Mouse (Mus musculus): ENCODE results near the gene Srsf1. TPM values are rescaled to one million over a fixed set of nuclear protein-coding genes. Genes with fewer than 3 reads are reported as not detected.

The Srsf1 gene
- polyA plus RNA-seq, 1 experiment = 142 TPM

DNA sequence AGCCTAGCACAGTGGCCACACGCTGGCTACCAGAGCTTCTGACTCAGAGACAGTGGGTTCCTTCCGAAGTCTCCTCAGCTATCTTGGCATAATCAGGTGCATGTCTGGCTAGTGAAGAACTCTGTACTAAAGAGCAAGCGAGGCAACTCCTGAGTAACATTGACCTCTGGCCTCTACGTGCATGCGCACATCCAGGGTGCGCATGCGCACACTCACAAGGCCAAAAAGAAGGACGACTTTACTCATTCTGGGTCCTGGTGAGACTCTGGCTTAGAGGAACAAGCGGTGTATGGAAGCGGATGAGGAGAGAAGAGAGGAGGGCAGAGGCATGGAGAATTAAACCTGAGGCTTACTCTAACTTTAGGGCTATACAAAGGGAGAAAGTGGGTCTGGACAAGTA, 33.5 kb upstream of the Srsf1 start:
- TF ChIP-seq CTCF (IDR thresholded peaks at IDR 0.05; ENCODE audit: low read depth, low read length) (no peak), POLR2A (IDR thresholded peaks at IDR 0.05; ENCODE audit: borderline replicate concordance, low read depth, low read length) (no peak)
- Histone ChIP-seq H3K4me3 (ENCODE audit: insufficient read depth, low read length) (no peak overlapping the region), H3K27ac (ENCODE audit: insufficient read depth, low read depth, low read length) (no peak overlapping the region), H3K4me1 (ENCODE audit: control insufficient read depth, insufficient read depth, low read length) (peaks cover 9% of the 10 kb centered on the region)

DNA sequence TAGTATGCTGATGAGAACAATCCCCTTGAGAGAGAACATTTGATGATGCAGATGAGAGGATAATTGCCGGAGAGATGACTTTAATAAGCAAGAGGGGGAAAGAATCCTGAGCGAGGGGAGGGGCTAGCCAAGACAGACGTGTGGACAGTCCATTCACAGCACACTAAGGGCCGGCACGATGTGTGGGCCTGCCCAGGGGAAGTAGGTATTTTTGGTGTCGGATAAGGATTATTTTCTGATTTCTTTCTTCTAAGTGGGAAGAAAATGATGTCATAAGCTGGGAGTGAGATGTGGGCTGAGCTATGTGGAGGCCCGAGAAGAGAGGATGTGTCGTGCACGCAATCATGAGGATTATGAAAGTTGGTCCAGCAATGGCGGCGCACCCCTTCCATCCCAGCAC, 32.0 kb upstream of the Srsf1 start:
- Histone ChIP-seq H3K27ac (ENCODE audit: insufficient read depth, low read depth, low read length) (no peak overlapping the region), H3K4me3 (ENCODE audit: insufficient read depth, low read length) (no peak overlapping the region), H3K4me1 (ENCODE audit: control insufficient read depth, insufficient read depth, low read length) (peaks cover 5% of the 10 kb centered on the region; the same call in 1 of the 2 replicates)
- TF ChIP-seq CTCF (IDR thresholded peaks at IDR 0.05; ENCODE audit: low read depth, low read length) (no peak), POLR2A (IDR thresholded peaks at IDR 0.05; ENCODE audit: borderline replicate concordance, low read depth, low read length) (no peak)

DNA sequence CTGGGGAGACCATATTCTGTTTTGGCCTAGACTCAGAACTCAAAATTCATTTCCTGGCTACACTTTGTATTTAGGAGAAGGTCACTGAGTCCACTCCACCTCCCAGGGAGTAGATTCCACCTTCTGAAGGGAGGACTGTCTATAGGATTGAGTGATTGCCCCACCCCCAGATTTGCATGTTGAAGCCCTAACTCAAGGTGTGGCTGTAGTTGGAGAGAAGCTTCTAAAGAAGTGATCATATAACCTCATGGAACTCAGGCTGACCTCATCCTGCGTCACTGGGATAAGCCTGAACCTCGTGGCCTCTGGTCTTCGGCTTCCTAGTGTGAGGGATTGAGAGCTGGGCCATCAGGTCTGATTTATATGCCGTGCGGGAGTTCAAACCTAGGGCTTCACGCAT, 31.4 kb upstream of the Srsf1 start:
- Histone ChIP-seq H3K27ac (ENCODE audit: insufficient read depth, low read depth, low read length) (no peak overlapping the region), H3K4me3 (ENCODE audit: insufficient read depth, low read length) (no peak overlapping the region), H3K4me1 (ENCODE audit: control insufficient read depth, insufficient read depth, low read length) (peaks cover 5% of the 10 kb centered on the region; the same call in 1 of the 2 replicates)
- TF ChIP-seq POLR2A (IDR thresholded peaks at IDR 0.05; ENCODE audit: borderline replicate concordance, low read depth, low read length) (no peak), CTCF (IDR thresholded peaks at IDR 0.05; ENCODE audit: low read depth, low read length) (no peak)

DNA sequence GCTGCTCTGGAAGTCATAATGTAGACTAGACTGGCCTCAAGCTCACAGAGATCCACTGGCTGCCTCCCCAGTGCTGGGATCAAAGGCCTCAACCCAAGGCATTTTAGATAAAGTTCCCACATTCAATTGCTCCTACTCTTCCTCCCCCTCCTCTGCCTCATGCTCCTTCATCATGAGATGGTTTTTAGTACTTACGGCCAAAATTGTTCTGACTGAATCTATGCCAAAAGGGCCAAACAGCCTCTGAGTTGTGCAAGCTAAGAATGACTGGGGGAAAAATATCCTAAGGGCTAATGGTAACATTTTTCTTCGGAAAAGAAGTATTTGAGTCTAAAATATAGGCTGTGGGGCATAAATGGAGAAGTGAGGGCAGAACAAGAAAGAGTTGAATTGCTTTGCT, 23.2 kb upstream of the Srsf1 start:
- no peak overlapping the region for H3K27ac ChIP-seq (ENCODE audit: insufficient read depth, low read depth, low read length)
- no peak overlapping the region for H3K4me3 ChIP-seq (ENCODE audit: insufficient read depth, low read length)
- H3K4me1 ChIP-seq (ENCODE audit: control insufficient read depth, insufficient read depth, low read length) = 0 out of 2 replicates have a peak, but pooled peaks cover 2% of the 10 kb centered on the region
- no peak for TF ChIP-seq POLR2A (IDR thresholded peaks at IDR 0.05; ENCODE audit: borderline replicate concordance, low read depth, low read length)

DNA sequence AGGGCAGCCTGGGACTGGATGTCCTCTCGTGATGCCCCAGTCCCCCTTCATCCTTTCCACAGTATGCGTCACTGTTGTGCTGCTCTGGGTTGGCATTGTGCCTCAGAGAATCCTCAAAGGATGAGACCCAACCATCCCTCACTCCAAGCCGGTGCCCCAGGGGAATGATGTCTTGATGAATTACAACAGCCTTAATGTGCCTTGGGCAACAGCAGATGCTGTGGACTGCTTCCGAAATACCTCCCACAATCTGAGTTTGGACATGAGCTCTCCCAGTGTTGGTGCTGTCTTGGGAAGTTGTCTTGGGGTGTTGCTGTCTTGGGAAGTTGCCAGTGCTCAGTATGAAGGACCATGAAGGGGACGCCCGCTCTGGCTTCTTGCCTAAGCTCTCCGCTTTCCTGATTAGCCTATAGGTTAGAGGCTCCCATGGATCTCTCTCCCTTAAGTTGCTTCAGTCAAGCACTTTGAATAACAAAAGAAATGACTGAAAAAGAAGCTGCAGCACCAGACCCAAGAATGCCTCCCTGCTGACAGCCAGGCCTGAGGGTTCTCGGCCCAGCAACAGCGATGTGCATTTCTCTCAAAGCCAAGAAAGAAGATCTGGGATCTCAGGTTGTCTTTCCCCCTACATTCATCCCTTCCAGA, 19.7 kb upstream of the Srsf1 start:
- Histone ChIP-seq H3K4me3 (ENCODE audit: insufficient read depth, low read length) (no peak overlapping the region), H3K4me1 (ENCODE audit: control insufficient read depth, insufficient read depth, low read length) (0 out of 2 replicates have a peak, but pooled peaks cover 2% of the 10 kb centered on the region), H3K27ac (ENCODE audit: insufficient read depth, low read depth, low read length) (no peak overlapping the region)
- TF ChIP-seq CTCF (IDR thresholded peaks at IDR 0.05; ENCODE audit: low read depth, low read length) = no peak
- no peak for TF ChIP-seq POLR2A (IDR thresholded peaks at IDR 0.05; ENCODE audit: borderline replicate concordance, low read depth, low read length)

DNA sequence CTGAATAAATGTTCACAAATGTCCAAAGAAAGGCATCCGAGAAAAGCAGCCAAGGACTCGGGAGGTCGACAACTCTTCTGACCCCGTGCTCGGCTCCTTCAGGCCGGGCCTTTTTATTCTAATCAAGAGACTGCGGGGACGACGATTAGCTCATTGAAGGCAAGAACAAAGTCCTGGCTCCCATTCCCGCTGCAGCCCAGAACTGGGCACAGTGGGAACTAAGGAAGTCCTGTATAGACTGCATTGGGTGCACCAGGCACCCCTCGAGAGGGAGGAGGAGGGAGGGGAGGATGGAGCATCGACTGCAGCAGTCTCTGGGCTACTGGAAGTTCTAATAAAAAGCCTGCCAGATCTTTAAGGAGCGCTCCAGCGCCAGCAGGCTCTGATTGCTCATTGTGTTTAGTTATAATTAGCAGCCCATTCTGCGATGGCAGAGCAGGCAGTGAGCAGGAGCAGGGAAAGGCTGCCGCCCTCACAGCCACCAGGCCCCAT, 18.9 kb upstream of the Srsf1 start:
- no peak for TF ChIP-seq CTCF (IDR thresholded peaks at IDR 0.05; ENCODE audit: low read depth, low read length)
- TF ChIP-seq POLR2A (IDR thresholded peaks at IDR 0.05; ENCODE audit: borderline replicate concordance, low read depth, low read length) = no peak
- Histone ChIP-seq H3K4me1 (ENCODE audit: control insufficient read depth, insufficient read depth, low read length) (0 out of 2 replicates have a peak, but pooled peaks cover 2% of the 10 kb centered on the region), H3K27ac (ENCODE audit: insufficient read depth, low read depth, low read length) (no peak overlapping the region), H3K4me3 (ENCODE audit: insufficient read depth, low read length) (no peak overlapping the region)

DNA sequence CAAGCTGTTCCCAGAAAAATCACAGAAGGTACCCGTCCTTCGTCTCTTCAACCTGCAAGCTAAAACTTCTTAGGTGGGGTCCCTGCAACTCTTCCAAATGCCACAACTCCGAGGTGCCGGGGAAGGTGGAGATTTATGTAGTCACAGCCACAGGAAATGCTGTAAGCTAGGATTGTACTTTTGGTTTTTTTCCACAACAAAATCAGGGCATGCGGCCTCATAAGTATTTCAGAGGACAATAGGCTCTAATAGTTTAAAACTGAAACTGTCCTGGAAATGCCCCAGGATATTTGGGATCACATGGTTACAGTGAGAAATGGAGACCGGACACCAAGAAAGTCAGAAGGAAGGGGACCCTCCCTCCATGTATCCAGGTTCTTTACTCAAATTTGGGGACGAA, 17.0 kb upstream of the Srsf1 start:
- Histone ChIP-seq H3K4me1 (ENCODE audit: control insufficient read depth, insufficient read depth, low read length) (0 out of 2 replicates have a peak, but pooled peaks cover 2% of the 10 kb centered on the region), H3K27ac (ENCODE audit: insufficient read depth, low read depth, low read length) (no peak overlapping the region), H3K4me3 (ENCODE audit: insufficient read depth, low read length) (no peak overlapping the region)
- TF ChIP-seq POLR2A (IDR thresholded peaks at IDR 0.05; ENCODE audit: borderline replicate concordance, low read depth, low read length) (no peak), CTCF (IDR thresholded peaks at IDR 0.05; ENCODE audit: low read depth, low read length) (no peak)

DNA sequence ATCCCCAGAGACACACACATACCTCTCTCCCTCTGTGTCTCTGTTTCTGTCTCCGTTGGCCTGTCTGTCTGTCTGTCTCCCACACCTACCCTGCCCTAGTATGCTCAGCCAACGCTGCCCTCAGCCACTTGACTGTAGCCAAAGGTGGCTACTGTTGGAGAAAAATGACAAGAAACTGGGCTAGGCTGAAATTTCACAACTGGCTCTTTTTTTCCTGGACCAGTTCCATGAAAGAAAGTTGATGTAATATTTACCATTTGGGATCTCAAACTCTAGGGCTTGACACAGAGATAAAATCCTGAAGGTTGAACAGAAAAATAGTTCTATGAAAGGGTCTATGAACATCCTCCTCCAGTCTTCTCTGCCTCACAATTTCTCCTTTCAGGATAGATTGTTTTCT, 16.3 kb upstream of the Srsf1 start:
- Histone ChIP-seq H3K4me1 (ENCODE audit: control insufficient read depth, insufficient read depth, low read length) (0 out of 2 replicates have a peak, but pooled peaks cover 2% of the 10 kb centered on the region), H3K4me3 (ENCODE audit: insufficient read depth, low read length) (no peak overlapping the region), H3K27ac (ENCODE audit: insufficient read depth, low read depth, low read length) (no peak overlapping the region)
- TF ChIP-seq POLR2A (IDR thresholded peaks at IDR 0.05; ENCODE audit: borderline replicate concordance, low read depth, low read length) (no peak), CTCF (IDR thresholded peaks at IDR 0.05; ENCODE audit: low read depth, low read length) (no peak)

DNA sequence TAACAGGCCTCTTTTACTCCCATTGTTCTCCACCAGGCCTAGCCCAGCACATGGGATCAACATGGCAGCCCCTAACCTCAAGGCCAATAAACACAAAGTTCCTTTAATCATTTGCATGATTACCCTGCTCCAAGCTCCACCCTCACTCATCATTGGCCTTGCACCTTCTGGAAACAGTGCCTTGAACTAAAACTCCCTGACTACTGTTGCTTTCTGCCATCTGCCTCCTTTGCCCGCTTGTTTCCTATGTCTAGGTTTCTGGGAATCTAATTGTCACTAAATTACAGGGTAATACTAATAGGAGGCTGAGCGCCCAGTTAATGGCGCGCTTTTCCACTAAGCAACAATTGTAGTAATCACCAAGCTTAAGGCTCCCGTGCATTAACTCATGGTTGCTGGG, 15.4 kb upstream of the Srsf1 start:
- Histone ChIP-seq H3K4me1 (ENCODE audit: control insufficient read depth, insufficient read depth, low read length) (0 out of 2 replicates have a peak, but pooled peaks cover 2% of the 10 kb centered on the region), H3K27ac (ENCODE audit: insufficient read depth, low read depth, low read length) (no peak overlapping the region), H3K4me3 (ENCODE audit: insufficient read depth, low read length) (no peak overlapping the region)
- TF ChIP-seq CTCF (IDR thresholded peaks at IDR 0.05; ENCODE audit: low read depth, low read length) = no peak
- TF ChIP-seq POLR2A (IDR thresholded peaks at IDR 0.05; ENCODE audit: borderline replicate concordance, low read depth, low read length) = no peak

DNA sequence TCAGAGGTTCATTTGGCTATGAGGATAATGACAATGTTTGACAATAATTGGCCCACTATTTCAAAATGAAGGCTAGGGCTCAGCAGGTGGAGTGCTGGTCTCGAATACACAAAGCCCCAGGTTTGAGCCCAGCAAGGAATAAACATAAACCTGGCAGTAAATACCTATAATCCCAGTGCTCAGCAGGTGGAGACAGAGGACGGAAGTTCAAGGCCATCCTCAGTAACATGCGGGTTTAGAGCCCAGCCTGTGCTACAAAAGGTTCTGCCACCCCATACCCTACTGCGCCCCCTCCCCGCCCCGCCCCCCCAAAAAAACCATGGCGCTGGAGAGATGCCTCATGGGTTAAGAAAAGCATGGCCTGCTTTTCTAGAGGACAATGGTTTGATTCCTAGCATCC, 11.2 kb upstream of the Srsf1 start:
- no peak overlapping the region for H3K4me3 ChIP-seq (ENCODE audit: insufficient read depth, low read length)
- TF ChIP-seq POLR2A (IDR thresholded peaks at IDR 0.05; ENCODE audit: borderline replicate concordance, low read depth, low read length) (no peak), CTCF (IDR thresholded peaks at IDR 0.05; ENCODE audit: low read depth, low read length) (no peak)
- H3K27ac ChIP-seq (ENCODE audit: insufficient read depth, low read depth, low read length) = no peak overlapping the region
- no peaks in the 10 kb centered on the region for H3K4me1 ChIP-seq (ENCODE audit: control insufficient read depth, insufficient read depth, low read length)
